Mouse (Mus musculus): Measurements from ENCODE around the gene Cd55b. TPM values are rescaled to one million over a fixed set of nuclear protein-coding genes. Genes with fewer than 3 reads are reported as not detected.
"Not testable (repeated sequence)": the region's sequence is repeated elsewhere in the genome, so short reads cannot be mapped to it uniquely, and the experiment has no call there.

The Cd55b gene
- polyA plus RNA-seq (2016; fragmentation: Nextera tagmentation; extraction: Ambion mirVana), result not detected in 2 replicates

DNA sequence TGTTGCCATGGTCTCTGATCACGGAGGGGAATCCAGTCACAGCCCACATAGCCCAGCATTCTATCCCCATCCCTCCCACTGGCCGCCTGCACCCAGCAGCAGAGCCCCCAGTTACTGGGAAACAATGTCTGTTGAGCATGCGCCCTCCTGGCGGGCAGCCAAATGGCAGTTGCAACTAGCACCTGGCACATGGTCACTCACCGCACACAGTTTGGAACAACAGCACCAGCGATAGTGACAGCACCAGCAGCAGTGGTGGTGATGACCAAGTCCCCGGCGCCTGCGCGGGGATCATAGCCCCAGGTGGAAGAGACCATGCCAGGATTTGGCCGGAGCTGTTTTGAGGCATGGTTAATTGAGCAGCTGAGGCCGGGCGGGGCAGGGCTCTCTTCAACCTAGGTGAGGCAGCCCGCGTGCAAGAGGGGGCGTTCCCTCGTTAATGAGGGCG lies at the start of gene Cd55b:
Gene Cd55b, minus strand, starts transcription at position 346 of the 448 bp plus-strand sequence.
- H3K9ac ChIP-seq, result no peak within 1 kb of the TSS
- no peak within 1 kb of the TSS for H3K4me3 ChIP-seq
- H3K9me3 ChIP-seq (replicated peaks), result no peaks in the 10 kb centered on the region
- ATAC-seq (ENCODE audit: insufficient number of reproducible peaks, low FRiP score), result no peak
- H3K4me1 ChIP-seq (replicated peaks), result 0 out of 2 replicates have a peak, but pooled peaks cover 6% of the 10 kb centered on the region
- H3K36me3 ChIP-seq, result no peaks in the 10 kb centered on the region
- peak within 1 kb of the TSS; percentile 51 for H3K4me2 ChIP-seq
- WGBS, result 42% methylated on average over 18 of the region's 18 CpGs
- no peaks in the 10 kb centered on the region for H3K27me3 ChIP-seq (replicated peaks)
- H3K27ac ChIP-seq (ENCODE audit: poor library complexity, severe bottlenecking), result no peak within 1 kb of the TSS

DNA sequence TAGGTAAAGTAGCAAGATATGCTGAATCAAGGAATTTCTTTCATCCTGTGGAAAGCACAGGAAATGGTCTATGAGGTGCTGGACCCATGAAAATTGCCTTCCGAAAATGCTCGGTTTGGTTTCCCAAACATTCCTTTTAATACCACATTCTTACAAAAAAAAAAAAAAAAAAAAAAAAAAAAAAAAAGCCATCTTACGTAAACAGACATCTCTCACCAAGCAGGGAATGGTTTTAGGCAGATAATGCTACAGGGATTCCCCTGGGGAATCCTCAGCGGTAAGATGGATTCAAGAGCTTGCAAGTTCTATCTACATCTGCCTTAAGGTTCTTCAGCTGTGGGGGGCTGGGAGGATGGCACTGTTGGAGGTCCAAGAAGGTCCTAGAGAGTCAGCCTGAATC lies 47.3 kb upstream of the Cd55b start:
- no peak for ATAC-seq (ENCODE audit: insufficient number of reproducible peaks, low FRiP score)
- Histone ChIP-seq H3K27me3 (replicated peaks) (no peaks in the 10 kb centered on the region), H3K4me3 (no peak overlapping the region), H3K9ac (no peak overlapping the region), H3K4me1 (replicated peaks) (0 out of 2 replicates have a peak, but pooled peaks cover 3% of the 10 kb centered on the region), H3K9me3 (replicated peaks) (no peaks in the 10 kb centered on the region), H3K36me3 (no peaks in the 10 kb centered on the region), H3K27ac (ENCODE audit: poor library complexity, severe bottlenecking) (no peak overlapping the region), H3K4me2 (no peak overlapping the region)
- 85% methylated on average over 4 of the region's 4 CpGs for WGBS

DNA sequence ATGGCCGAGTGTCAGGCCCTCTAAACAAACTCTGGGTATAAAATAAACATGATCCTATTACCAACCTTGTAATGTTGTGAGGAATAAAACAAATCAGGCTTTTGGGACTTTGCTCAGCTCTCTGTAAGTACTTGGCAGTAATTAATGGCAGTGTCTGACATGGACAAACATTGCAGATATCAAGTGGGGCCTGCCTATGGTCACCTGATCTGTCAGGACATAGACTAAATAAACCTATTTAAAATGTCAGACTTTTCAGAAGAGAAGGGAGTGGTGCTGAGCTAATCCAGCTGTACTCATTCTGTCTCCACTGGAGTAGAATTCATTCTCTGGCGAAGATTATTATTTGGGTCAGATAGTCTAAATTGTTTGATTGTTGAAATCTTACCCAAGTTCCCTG lies 44.6 kb upstream of the Cd55b start:
- Histone ChIP-seq H3K4me2 (no peak overlapping the region), H3K4me1 (replicated peaks) (peaks cover 8% of the 10 kb centered on the region), H3K4me3 (no peak overlapping the region), H3K9ac (no peak overlapping the region), H3K36me3 (no peaks in the 10 kb centered on the region), H3K27me3 (replicated peaks) (no peaks in the 10 kb centered on the region), H3K27ac (ENCODE audit: poor library complexity, severe bottlenecking) (no peak overlapping the region), H3K9me3 (replicated peaks) (no peaks in the 10 kb centered on the region)
- 48% methylated on average over 2 of the region's 2 CpGs for WGBS
- no peak for ATAC-seq (ENCODE audit: insufficient number of reproducible peaks, low FRiP score)

DNA sequence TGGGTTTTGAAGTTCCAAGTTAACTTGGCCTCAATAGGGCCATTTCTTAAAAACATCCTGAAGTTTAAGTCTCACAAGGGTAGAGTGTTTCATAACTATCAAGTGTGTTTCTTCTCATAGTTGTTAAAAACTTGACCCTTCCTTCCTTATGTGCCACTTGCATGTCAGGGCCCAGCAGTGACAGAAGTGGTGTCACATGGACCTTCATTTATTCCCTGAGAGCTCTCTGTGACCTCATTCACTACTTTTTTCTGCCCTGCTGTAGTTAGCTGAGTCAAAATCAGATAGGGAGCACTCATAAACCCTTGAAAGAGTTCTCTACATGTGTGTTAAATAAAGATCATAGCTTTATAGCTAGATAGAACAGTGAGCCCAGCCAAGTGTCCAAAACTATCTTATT lies 41.4 kb upstream of the Cd55b start:
- no peak for ATAC-seq (ENCODE audit: insufficient number of reproducible peaks, low FRiP score)

DNA sequence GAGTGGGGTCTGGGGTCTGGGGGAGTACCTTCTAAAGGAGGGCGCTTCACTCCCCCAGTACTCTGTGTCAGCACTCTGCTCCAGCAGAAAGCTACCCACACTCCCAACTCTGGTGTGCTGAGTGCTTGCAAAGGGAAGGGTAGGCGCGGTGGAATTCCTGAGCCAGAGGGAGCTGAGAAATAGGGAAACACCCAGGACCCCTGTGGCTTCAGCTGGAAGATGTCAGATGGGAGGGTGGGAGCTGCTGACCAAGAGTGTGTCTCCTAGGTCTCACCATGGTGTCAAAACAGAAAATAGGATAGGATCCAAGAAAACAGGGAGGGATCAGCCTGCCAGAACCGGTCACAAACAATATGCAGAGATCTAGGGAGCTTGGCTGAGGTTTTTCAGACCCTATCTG lies 40.1 kb upstream of the Cd55b start:
- Histone ChIP-seq H3K4me2 (peak overlapping the region; percentile 91), H3K27ac (ENCODE audit: poor library complexity, severe bottlenecking) (no peak overlapping the region), H3K9ac (peak overlapping the region; percentile 67), H3K4me1 (replicated peaks) (peaks cover 8% of the 10 kb centered on the region), H3K27me3 (replicated peaks) (no peaks in the 10 kb centered on the region), H3K9me3 (replicated peaks) (no peaks in the 10 kb centered on the region), H3K4me3 (peak overlapping the region; percentile 61), H3K36me3 (no peaks in the 10 kb centered on the region)
- no peak for ATAC-seq (ENCODE audit: insufficient number of reproducible peaks, low FRiP score)
- WGBS, result 5% methylated on average over 4 of the region's 4 CpGs

More for the DNA sequence above, 41.4 kb upstream of the Cd55b start:
- Histone ChIP-seq H3K27me3 (replicated peaks) (no peaks in the 10 kb centered on the region), H3K9me3 (replicated peaks) (no peaks in the 10 kb centered on the region), H3K36me3 (no peaks in the 10 kb centered on the region), H3K4me2 (no peak overlapping the region), H3K9ac (no peak overlapping the region), H3K27ac (ENCODE audit: poor library complexity, severe bottlenecking) (no peak overlapping the region), H3K4me3 (no peak overlapping the region), H3K4me1 (replicated peaks) (peaks cover 8% of the 10 kb centered on the region)

DNA sequence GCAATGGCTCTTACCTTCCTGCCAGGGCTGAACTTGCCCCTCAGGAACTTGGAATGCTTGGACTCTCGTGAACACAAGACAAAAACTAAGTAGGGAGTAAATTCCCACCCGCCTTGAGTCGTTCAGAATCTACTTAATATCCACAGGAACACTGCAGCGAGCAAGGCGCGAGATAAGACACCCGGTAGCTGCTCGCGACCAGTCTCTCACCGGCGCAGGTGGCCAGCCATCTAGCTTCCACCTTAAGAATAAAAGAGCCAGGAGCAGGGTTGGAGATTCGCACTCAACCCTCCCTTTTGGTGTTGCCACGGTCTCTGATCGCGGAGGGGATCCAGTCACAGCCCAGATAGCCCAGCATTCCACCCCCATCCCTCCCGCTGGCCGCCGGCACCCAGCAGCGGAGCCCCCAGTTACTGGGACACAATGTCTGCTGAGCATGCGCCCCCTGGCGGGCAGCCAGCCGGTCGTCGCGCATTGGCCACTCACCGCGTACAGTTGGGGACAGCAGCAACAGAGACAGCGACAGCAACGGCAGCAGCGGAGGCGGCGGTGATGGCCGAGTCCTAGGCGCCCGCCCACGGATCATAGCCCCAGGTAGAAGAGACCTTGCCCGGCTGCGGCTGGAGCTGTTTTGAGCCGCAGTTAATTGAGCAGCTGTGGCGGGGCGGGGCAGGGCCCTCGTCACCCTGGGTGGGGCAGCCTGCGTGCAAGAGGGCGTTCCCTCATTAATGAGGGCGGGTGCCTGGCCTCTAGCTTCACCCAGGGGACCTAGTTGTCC lies 39.5 kb upstream of the Cd55b start, which contains the start of gene Cd55:
Gene Cd55, minus strand, starts transcription at position 661 of the 778 bp plus-strand sequence.
- no peaks in the 10 kb centered on the region for H3K9me3 ChIP-seq (replicated peaks)

DNA sequence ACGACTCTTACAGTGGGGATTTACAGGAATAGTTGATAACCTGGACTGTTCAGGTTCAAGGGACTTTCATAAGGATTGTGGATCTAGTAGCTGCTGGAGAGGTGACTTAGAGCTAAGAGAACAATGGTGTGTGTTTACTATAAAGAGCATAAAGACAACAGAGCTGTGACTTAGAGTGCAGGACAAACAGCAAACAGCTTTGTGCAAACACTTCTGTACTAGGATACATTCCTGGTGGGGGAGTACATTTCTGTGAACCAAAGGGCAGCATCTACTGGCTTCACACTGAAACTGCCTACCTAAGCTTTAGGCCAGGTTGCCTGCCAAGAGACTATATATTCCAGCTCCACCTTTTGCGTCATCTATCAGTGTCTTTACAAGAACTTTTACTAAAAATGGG lies 32.3 kb upstream of the Cd55b start:
- no peaks in the 10 kb centered on the region for H3K9me3 ChIP-seq (replicated peaks)
- WGBS, result 79% methylated on average over 2 of the region's 2 CpGs
- H3K36me3 ChIP-seq, result no peaks in the 10 kb centered on the region
- no peak overlapping the region for H3K27ac ChIP-seq (ENCODE audit: poor library complexity, severe bottlenecking)
- no peak overlapping the region for H3K4me3 ChIP-seq
- no peak overlapping the region for H3K4me2 ChIP-seq
- H3K9ac ChIP-seq, result no peak overlapping the region
- no peaks in the 10 kb centered on the region for H3K27me3 ChIP-seq (replicated peaks)
- ATAC-seq (ENCODE audit: insufficient number of reproducible peaks, low FRiP score), result no peak
- H3K4me1 ChIP-seq (replicated peaks), result no peaks in the 10 kb centered on the region

More for the DNA sequence above, 39.5 kb upstream of the Cd55b start, which contains the start of gene Cd55:
- peak; percentile 92 for ATAC-seq (ENCODE audit: insufficient number of reproducible peaks, low FRiP score)
- H3K27ac ChIP-seq (ENCODE audit: poor library complexity, severe bottlenecking), result peak within 1 kb of the TSS; percentile 15; the same call in 1 of the 2 replicates
- H3K9ac ChIP-seq, result peak within 1 kb of the TSS; percentile 67
- peaks cover 8% of the 10 kb centered on the region for H3K4me1 ChIP-seq (replicated peaks)
- no peaks in the 10 kb centered on the region for H3K27me3 ChIP-seq (replicated peaks)
- WGBS, result under 1% methylated on average over 45 of the region's 45 CpGs
- H3K4me3 ChIP-seq, result peak within 1 kb of the TSS; percentile 61
- peak within 1 kb of the TSS; percentile 91 for H3K4me2 ChIP-seq
- H3K36me3 ChIP-seq, result no peaks in the 10 kb centered on the region

DNA sequence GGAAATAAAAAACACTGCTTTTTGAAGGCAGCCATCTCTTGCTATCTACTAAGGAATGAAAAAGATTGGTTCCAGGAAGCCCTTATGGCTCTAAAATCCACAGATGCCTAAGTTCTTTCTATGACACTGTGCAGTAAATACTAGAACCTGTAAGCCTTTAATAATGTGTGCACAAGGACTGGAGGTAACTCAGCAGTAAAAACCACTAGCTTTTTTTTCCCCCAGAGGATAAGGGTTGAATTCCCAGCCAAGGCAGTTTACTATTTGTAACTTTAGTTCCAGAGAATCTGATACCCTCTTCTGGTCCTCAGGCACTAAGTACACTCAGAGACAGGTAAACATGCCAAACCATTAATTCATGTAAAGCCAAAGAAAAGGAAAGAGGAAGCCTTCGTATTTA lies 20.1 kb upstream of the Cd55b start:
- not testable (repeated sequence) for H3K4me1 ChIP-seq (replicated peaks); H3K36me3 ChIP-seq; H3K4me2 ChIP-seq; H3K27ac ChIP-seq (ENCODE audit: poor library complexity, severe bottlenecking); H3K4me3 ChIP-seq; ATAC-seq (ENCODE audit: insufficient number of reproducible peaks, low FRiP score); H3K27me3 ChIP-seq (replicated peaks); H3K9ac ChIP-seq; H3K9me3 ChIP-seq (replicated peaks)
- WGBS, result 85% methylated on average over 1 of the region's 1 CpGs

DNA sequence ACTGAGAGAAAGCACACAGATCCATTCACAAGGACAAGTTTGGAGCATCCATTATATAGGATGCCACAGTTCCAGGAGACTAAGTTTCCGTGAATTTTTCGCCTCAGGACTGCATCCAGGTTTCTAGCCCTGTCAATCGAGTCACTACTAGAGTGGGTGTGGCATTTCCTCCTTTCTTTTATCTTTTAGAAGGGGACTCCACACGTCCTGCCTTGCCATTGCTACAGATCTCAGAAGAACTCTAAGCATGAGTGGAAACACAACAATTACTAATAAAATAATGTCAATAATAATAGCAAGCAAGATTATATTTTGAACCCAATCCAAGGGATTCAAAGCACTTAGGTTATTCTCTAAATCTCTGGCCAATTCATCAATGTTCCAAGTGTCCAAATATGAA lies 8.1 kb upstream of the Cd55b start:
- no peak overlapping the region for H3K9ac ChIP-seq
- H3K4me1 ChIP-seq (replicated peaks), result no peaks in the 10 kb centered on the region
- H3K36me3 ChIP-seq, result no peaks in the 10 kb centered on the region
- no peak for ATAC-seq (ENCODE audit: insufficient number of reproducible peaks, low FRiP score)
- no peak overlapping the region for H3K27ac ChIP-seq (ENCODE audit: poor library complexity, severe bottlenecking)
- H3K4me3 ChIP-seq, result no peak overlapping the region
- H3K27me3 ChIP-seq (replicated peaks), result no peaks in the 10 kb centered on the region
- WGBS, result 63% methylated on average over 4 of the region's 4 CpGs
- H3K4me2 ChIP-seq, result no peak overlapping the region
- H3K9me3 ChIP-seq (replicated peaks), result 0 out of 2 replicates have a peak, but pooled peaks cover 4% of the 10 kb centered on the region

DNA sequence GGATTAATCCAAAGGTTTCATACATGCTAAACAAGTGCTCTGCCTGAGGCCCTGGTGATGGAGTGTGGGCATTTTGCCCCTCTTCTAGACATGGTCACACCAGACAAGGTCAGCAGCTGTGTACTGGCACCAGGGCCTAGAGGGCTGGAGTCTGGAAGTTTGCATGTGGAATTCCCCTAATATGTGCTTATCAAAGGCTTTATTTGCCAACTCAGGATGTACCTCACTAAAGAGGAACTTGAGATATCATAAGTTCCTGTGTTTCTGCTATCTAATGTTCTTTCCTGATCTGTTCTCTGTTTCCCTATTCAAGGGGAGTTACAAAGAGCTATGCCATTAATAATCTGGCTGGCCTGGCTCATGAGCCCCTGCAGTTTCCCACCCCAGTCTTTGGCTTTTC lies 5.9 kb upstream of the Cd55b start:
- peak; percentile 39; the same call in 1 of the 2 replicates for ATAC-seq (ENCODE audit: insufficient number of reproducible peaks, low FRiP score)

DNA sequence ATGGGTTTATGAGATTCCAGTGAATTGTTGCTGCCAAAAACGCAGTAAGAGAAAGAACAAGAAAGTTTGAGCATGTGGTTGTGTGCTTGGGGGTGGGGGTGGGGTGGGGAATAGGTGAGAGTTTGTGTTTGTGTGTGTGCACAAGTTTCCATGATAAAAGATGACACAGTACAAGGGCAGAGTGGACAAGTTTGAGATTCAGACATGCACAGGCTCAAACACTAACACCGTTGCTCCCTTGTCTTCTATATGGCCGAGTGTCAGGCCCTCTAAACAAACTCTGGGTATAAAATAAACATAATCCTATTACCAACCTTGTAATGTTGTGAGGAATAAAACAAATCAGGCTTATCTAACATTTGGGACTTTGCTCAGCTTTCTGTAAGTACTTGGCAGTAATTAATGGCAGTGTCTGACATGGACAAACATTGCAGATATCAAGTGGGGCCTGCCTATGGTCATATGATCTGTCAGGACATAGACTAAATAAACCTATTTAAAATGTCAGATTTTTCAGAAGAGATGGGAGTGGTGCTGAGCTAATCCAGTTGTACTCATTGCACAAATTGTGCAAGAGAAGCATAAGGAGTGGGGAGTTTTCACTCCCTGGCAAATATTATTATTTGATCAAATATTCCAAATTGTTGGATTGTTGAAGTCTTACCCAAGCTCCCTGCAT lies 4.5 kb upstream of the Cd55b start:
- not testable (repeated sequence) for H3K4me3 ChIP-seq; ATAC-seq (ENCODE audit: insufficient number of reproducible peaks, low FRiP score); H3K27ac ChIP-seq (ENCODE audit: poor library complexity, severe bottlenecking)

More for the DNA sequence above, 5.9 kb upstream of the Cd55b start:
- H3K9me3 ChIP-seq (replicated peaks); H3K36me3 ChIP-seq; H3K4me1 ChIP-seq (replicated peaks); H3K9ac ChIP-seq; H3K4me2 ChIP-seq; H3K27me3 ChIP-seq (replicated peaks); H3K4me3 ChIP-seq: not testable (repeated sequence)
- H3K27ac ChIP-seq (ENCODE audit: poor library complexity, severe bottlenecking), result peak overlapping the region; percentile 21; the same call in 1 of the 2 replicates

More for the DNA sequence above, 4.5 kb upstream of the Cd55b start:
- not testable (repeated sequence) for H3K4me1 ChIP-seq (replicated peaks); H3K9me3 ChIP-seq (replicated peaks); H3K4me2 ChIP-seq; H3K9ac ChIP-seq; H3K27me3 ChIP-seq (replicated peaks); H3K36me3 ChIP-seq
- 68% methylated on average over 3 of the region's 3 CpGs for WGBS

Data from heart, embryonic 12.5 days (tissue).